Mouse (Mus musculus): Measurements from ENCODE around the gene Trpv5.
A peak's percentile ranks its signal among the peaks of the same experiment; 100 is the strongest.

The Trpv5 gene

DNA sequence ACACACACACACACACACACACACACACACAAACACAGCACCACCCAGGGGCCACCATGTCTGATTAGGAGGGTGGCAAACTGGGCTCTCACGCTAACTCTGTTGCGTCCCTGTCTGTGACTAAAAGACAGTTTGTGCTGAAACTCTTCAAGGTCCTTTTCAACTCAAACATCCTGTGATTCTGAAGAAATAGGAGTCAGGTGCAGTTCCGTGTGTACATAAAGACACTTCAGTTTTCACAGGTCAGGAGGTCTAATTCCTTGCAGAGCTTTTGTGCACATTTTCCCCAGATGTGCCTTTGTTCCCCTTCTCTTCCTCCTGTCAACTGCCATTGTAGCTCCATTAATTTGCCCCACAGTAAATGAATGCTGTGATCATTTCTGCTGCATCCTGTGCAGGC lies 40.1 kb downstream of the Trpv5 start:
- no peak for DNase-seq (ENCODE audit: low spot score)

- DNase-seq (ENCODE audit: low spot score): no peak
These were observed 42.6 kb downstream of the Trpv5 start for GRCm38 (mm10) chr6:41637927-41638506.

DNA sequence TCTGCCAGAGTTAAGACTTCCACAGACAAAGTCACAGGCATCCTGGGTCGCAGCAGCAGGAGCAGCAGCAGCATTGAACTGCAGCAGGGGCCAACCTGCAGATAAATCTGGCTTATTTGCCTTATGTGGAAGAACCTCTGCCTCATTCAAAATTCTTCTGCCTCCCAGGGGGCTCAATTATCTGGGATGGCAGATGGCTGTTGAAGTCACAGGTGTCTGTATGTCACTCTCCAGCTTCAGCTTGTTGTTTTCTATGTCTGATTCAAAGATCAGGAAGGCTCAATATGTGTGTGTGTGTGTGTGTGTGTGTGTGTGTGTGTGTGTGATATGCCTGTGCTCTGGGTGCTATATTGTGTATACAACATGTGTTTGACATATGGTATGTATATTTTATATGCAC lies 43.2 kb downstream of the Trpv5 start:
- DNase-seq (ENCODE audit: low spot score): no peak

DNA sequence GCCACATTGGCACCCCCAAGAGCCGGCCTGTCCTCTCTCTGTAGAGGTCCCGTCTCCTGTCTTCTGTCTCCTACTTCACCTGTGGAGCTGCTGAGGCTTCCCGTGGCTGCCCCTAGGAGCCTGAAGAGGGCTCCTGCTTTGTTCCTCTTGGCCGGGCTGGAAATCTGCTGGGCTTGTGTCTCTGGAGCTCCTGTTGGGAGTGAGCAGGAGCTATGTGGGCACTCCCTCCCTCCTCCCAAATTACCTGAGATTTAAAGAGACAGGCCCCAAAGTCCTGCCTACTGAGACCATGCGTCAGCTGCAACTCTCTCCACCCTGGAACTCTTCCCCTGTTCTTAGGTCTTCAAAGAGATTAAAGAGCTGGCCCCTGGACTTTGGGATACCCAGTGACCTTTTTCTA lies 44.4 kb downstream of the Trpv5 start, which contains the start of gene Trpv6:
Trpv6 (minus strand) TSS at position 228 of the 400 bp plus-strand sequence.
- DNase-seq (ENCODE audit: low spot score): no peak

DNA sequence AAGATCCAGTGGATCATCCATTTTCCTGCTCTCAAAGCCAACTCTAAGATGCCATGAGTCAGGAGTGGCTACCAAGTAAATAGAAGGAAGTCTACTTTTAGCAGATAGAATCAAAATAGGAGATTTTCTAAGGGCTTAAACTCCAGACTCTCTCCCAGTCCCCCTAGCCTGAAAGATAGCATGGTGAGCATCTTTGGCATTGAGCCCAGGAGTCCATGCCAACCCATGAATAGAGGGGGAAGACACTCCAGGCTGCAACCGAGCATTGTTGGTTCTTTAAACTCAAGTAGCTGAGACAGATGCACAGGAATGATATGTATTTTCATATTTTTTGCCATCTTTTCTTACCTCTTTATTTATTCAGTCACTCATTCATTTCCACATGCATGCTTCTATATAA lies 45.4 kb downstream of the Trpv5 start:
- DNase-seq (ENCODE audit: low spot score): no peak

DNA sequence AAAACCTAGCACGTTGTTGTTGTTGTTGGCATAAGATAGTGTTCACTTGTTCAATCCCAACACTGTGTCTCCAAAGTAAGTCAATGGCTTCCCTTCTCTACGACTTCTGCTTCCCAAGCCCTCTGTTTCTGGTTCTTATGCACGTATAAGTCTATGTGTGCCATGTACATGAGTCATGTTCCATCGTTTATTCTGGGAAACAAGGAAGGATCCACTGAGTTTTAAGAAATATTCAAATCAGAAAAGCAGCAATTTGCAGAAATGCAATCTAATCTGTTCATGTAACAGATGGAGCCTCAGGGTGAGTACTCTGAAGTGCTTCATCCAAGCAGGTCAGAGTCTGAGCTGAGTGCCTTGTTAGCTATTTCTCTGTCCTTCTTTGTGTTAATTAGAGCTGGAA lies 49.0 kb downstream of the Trpv5 start:
- no peak for DNase-seq (ENCODE audit: low spot score)

DNA sequence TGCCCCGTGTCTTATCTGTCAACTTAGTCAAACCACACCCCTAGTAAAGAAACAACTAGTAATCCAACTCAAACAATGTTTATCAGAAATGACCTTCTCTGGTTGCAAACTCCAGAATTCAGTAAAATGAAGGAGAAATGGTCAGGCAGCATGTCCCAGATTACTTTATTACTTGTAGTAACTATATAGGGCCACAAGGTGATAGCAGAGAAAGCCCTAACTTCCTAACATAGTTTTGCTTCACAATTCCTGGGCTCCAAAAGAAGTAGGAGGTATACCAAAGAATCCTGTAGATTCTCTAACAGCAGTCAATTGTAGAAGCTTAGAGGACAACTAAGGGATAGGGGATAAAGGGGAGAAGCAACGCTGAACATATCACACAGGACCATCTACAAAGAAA lies 49.8 kb downstream of the Trpv5 start:
- DNase-seq (ENCODE audit: low spot score): no peak

DNA sequence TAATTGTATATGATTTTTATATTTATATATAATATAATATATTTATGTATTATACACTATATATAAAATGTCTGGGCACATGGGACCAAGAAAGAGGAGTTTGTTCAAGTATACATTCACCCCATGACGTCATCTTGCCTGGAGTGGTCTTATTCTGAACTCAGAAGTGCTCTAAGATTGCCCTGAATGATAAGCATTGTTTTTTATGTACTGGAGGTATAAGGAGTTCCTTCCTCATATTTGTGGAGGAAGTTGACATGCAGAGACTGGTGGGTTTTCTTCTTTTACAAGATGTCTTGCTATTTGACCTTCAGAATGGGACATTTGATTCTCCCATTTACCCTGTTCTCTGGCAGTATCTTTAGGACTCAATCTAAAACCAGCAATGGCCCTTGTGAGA lies 52.4 kb downstream of the Trpv5 start:
- DNase-seq (ENCODE audit: low spot score): no peak

DNA sequence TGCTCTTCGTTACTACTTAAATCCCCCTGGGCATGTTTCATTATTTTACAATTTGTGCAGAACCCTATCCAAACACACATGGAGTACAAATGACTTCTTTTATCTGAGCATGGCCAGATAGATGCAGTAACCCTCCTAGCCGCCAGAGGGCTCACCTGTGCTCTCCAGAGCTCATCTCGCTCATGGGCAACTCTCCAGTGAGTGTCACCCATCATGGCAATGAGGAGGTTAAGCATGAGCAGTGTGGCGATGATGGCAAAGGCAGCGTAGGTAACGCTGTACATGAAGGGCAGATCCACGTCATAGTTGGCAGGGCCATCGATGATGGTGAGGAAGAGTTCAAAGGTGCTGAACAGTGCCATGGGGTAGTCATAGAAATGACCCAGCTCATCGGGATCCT lies 57.9 kb downstream of the Trpv5 start:
- DNase-seq (ENCODE audit: low spot score): no peak

DNA sequence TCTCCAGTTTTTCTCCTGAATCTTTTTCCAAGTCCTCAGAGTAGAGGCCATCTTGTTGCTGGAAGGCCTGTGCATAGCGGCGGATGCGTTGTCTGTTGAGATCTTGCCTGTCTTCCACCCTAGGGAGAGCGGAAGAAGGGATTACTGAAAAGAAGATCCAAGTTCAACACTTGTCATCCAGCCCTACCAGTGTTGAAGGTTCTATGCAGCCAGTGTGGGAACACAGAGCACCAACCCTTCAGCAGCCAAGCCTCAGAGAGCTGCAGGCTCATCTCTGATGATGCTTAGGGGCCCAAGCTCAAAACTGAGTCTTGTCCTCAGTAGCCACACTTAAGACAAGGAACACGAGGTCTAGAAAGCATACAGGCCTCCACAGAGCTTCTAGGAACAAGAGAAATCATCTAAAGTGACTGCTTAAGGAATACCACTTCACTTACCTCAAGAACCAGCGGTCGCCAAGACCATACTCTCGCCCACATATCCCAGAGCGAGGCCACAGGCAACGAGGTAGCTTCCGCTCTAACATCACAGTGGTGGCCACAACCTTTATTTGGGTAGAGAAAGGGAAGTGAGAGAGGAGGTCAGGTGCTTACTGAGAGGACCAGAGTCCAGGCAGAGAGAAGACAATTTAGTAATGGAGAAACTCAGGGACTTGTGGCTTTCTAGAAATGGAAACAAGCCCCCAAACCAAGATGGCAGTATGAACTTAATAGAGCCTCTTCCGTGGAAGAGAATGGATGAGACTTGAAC lies 59.2 kb downstream of the Trpv5 start:
- no peak for DNase-seq (ENCODE audit: low spot score)

DNA sequence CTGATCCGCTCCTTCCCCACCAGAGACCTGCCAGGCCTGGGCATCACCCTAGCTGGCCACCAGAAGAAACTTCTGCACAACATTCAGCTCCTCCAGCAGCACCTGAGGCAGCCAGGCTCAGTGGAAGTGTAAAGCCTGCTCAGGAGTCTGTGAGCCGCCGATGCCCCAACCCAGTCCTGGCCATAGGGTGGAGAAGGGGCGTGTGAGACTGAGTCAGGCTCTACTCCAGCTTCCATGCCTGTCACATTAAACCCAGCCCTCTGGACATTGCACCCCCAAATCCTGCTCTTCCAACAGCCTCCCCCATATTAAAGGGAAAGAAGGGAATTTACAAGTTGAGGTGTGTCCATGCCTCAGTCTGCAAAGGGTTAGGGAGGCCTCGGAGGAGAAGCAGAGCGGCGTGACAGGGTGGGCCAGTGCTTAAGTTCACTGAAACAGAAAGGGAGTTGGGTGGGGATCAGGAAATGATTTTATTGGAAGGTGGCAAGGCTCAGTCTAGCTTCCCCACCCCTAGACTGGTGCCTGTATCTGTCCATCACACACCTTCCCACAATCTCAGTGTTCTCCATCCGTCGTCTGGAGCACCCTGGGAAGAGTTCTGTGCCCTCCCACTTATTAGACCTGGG lies 60.3 kb downstream of the Trpv5 start:
- no peak for DNase-seq (ENCODE audit: low spot score)

GRCm38 (mm10) chr6:41607637-41608036 lies 72.9 kb downstream of the Trpv5 start:
- DNase-seq (ENCODE audit: low spot score): no peak

DNA sequence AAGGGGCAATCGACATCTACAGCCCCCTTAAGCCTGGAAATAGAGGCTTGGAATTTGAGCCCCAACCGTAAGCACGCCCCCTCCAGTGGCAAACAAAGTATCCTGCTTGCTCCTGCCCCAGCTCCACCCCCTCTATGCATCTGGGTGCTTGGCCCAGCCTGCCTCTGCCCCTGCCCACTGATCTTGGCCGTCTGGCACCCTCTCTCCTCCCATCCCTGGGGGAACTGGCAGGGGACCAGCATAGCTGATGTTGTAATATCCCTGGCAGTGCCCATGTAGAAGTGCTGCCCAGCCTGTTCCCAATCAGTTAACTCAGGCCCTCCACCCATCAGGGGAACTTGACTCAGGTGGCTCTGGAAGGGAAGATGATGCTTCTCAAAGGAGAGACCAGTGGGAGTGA lies 74.4 kb downstream of the Trpv5 start:
- no peak for DNase-seq (ENCODE audit: low spot score)

DNA sequence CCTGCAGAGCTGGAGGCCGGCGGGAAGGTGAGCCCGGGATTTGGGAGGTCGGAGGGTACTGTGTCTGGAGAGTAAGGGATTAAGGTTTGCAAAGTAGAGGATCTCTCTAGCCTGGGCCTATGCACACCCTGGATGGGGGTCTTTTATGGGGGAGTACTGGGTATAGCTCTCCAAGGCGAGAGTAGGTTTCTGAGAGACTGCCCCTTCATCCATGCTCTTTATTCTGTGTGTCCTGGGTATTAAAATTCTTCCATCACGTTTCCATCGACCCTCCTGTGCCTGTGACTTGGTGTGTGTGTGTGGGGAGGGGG lies 74.8 kb downstream of the Trpv5 start:
- no peak for DNase-seq (ENCODE audit: low spot score)

DNA sequence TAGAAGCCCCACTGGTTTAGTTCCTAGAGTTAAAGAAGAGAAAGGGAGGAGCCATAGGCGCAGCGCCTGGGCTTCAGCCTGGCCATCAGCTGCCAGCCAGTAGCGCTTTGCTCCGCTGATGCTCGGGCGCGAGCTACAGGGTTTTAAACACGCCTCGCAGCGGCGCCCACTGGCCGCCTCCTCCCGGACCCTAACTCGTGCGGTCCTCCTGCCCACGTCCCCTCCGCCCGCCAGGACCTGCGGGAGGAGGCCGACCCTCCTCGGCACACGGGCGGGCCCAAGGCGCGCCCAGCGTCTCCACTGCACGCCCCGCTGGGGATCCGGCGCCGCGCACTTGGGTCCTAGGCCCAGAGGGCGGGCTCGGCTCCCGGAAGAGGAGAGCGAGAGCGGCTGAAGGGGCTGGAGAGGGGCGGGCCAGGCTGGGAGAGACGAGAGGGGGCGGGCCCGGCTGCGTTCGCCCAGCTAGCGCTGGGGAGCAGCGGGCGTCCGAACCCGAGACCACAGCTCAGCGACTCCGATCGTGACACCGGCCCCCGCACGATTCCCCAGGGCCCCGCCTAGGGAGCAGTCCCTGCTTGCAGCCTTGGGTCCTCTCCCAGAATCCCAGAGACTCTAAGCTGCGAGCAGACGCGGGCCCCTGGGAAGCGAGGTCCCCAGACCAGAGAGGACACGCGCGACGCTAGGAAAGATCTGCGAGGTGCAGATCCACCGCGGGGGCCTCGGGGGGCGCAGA lies 75.3 kb downstream of the Trpv5 start, which contains the start of gene Ephb6:
Ephb6 (plus strand) TSS at position 422 of the 733 bp plus-strand sequence.
- peak; percentile 66 for DNase-seq (ENCODE audit: low spot score)

DNA sequence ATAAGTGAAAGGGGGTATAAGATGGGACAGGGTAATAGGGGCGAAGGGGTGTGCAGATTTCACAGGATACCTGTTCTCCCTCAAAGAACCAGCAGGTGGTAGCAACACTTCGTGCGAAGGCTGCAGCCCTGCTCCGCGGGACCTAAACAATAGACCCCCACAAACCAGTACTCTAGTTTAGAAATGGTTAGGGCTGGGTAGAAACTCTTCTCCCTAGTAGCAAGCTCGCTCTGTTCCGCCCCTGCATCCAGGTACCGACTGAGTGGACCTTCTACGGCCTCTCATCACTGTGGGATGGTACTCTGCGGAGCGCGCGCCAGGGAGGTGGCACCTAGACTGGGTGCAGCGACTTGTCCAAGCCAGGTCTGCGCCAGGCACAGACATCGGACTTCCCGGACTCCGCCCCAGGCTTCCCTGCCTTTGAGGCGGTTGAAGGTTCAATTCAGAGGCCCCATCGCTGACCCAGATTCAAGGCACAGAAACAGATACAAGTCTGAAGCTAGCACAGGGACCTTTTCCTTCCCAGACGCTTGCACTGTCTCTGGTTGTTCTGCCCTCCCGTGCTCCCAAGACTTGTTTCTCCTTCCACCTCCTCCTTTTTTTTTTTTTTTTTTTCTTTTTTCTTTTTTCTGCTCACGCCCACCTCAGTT lies 76.0 kb downstream of the Trpv5 start:
- peak; percentile 35 for DNase-seq (ENCODE audit: low spot score)

Data from ovary, postnatal 10 days (tissue).